Mouse (Mus musculus): ENCODE measurements around the gene Hspb1. TPM values are rescaled to one million over a fixed set of nuclear protein-coding genes. Genes with fewer than 3 reads are reported as not detected.

Hspb1 gene
- polyA plus RNA-seq, 1 experiment from 2014 or later: 7.3 TPM

- Histone ChIP-seq H3K9ac (replicated peaks; ENCODE audit: low read depth, low read length) (peak overlapping the region; percentile 93), H3K27me3 (replicated peaks; ENCODE audit: control insufficient read depth, insufficient read depth, low read length) (no peaks in the 10 kb centered on the region), H3K4me1 (replicated peaks; ENCODE audit: control insufficient read depth, insufficient read depth, low read length) (peaks cover 39% of the 10 kb centered on the region), H3K4me3 (replicated peaks; ENCODE audit: low read length) (peak overlapping the region; percentile 88), H3K4me2 (ENCODE audit: low read length) (peak overlapping the region; percentile 47), H3K36me3 (ENCODE audit: control insufficient read depth, insufficient read depth) (peaks cover 6% of the 10 kb centered on the region), H3K9me3 (ENCODE audit: control insufficient read depth, low read length) (no peaks in the 10 kb centered on the region), H3K27ac (ENCODE audit: low read length) (peak overlapping the region; percentile 98)
- ATAC-seq: no peak
- 4% methylated on average over 11 of the region's 12 CpGs for WGBS
Measured at GRCm38 (mm10) chr5:135933222-135933899, 45.6 kb downstream of the Hspb1 start.

GRCm38 (mm10) chr5:135933900-135934441, 46.3 kb downstream of the Hspb1 start:
- Histone ChIP-seq H3K27ac (ENCODE audit: low read length) (peak overlapping the region; percentile 98), H3K4me3 (replicated peaks; ENCODE audit: low read length) (peak overlapping the region; percentile 88), H3K9ac (replicated peaks; ENCODE audit: low read depth, low read length) (peak overlapping the region; percentile 93), H3K27me3 (replicated peaks; ENCODE audit: control insufficient read depth, insufficient read depth, low read length) (no peaks in the 10 kb centered on the region), H3K36me3 (ENCODE audit: control insufficient read depth, insufficient read depth) (peaks cover 6% of the 10 kb centered on the region), H3K4me1 (replicated peaks; ENCODE audit: control insufficient read depth, insufficient read depth, low read length) (peaks cover 37% of the 10 kb centered on the region), H3K4me2 (ENCODE audit: low read length) (peak overlapping the region; percentile 47), H3K9me3 (ENCODE audit: control insufficient read depth, low read length) (no peaks in the 10 kb centered on the region)
- WGBS: under 1% methylated on average over 32 of the region's 35 CpGs
- ATAC-seq: peak; percentile 54

GRCm38 (mm10) chr5:135934481-135935175, 46.9 kb downstream of the Hspb1 start, which contains the start of gene Ywhag:
TSS of gene Ywhag (minus strand) at chr5:135934616.
- H3K9ac ChIP-seq (replicated peaks; ENCODE audit: low read depth, low read length): peak within 1 kb of the TSS; percentile 93
- H3K27me3 ChIP-seq (replicated peaks; ENCODE audit: control insufficient read depth, insufficient read depth, low read length): no peaks in the 10 kb centered on the region
- H3K4me1 ChIP-seq (replicated peaks; ENCODE audit: control insufficient read depth, insufficient read depth, low read length): peaks cover 34% of the 10 kb centered on the region
- under 1% methylated on average over 48 of the region's 48 CpGs for WGBS
- H3K4me3 ChIP-seq (replicated peaks; ENCODE audit: low read length): peak within 1 kb of the TSS; percentile 88
- ATAC-seq: peak; percentile 96
- H3K27ac ChIP-seq (ENCODE audit: low read length): peak within 1 kb of the TSS; percentile 98
- H3K4me2 ChIP-seq (ENCODE audit: low read length): peak within 1 kb of the TSS; percentile 51
- no peaks in the 10 kb centered on the region for H3K9me3 ChIP-seq (ENCODE audit: control insufficient read depth, low read length)
- H3K36me3 ChIP-seq (ENCODE audit: control insufficient read depth, insufficient read depth): peaks cover 6% of the 10 kb centered on the region

GRCm38 (mm10) chr5:135935176-135935523, 47.4 kb downstream of the Hspb1 start:
- peaks cover 6% of the 10 kb centered on the region for H3K36me3 ChIP-seq (ENCODE audit: control insufficient read depth, insufficient read depth)
- H3K9me3 ChIP-seq (ENCODE audit: control insufficient read depth, low read length): no peaks in the 10 kb centered on the region
- peaks cover 29% of the 10 kb centered on the region for H3K4me1 ChIP-seq (replicated peaks; ENCODE audit: control insufficient read depth, insufficient read depth, low read length)
- H3K27me3 ChIP-seq (replicated peaks; ENCODE audit: control insufficient read depth, insufficient read depth, low read length): no peaks in the 10 kb centered on the region
- H3K27ac ChIP-seq (ENCODE audit: low read length): peak overlapping the region; percentile 98
- peak overlapping the region; percentile 88 for H3K4me3 ChIP-seq (replicated peaks; ENCODE audit: low read length)
- peak; percentile 11 for ATAC-seq
- peak overlapping the region; percentile 93 for H3K9ac ChIP-seq (replicated peaks; ENCODE audit: low read depth, low read length)
- peak overlapping the region; percentile 51 for H3K4me2 ChIP-seq (ENCODE audit: low read length)
- 51% methylated on average over 7 of the region's 7 CpGs for WGBS

- Histone ChIP-seq H3K9me3 (ENCODE audit: control insufficient read depth, low read length) (no peaks in the 10 kb centered on the region), H3K36me3 (ENCODE audit: control insufficient read depth, insufficient read depth) (0 out of 2 replicates have a peak, but pooled peaks cover 3% of the 10 kb centered on the region), H3K4me3 (replicated peaks; ENCODE audit: low read length) (no peak overlapping the region), H3K4me2 (ENCODE audit: low read length) (no peak overlapping the region), H3K27me3 (replicated peaks; ENCODE audit: control insufficient read depth, insufficient read depth, low read length) (no peaks in the 10 kb centered on the region), H3K9ac (replicated peaks; ENCODE audit: low read depth, low read length) (no peak overlapping the region), H3K4me1 (replicated peaks; ENCODE audit: control insufficient read depth, insufficient read depth, low read length) (peaks cover 23% of the 10 kb centered on the region), H3K27ac (ENCODE audit: low read length) (no peak overlapping the region; the same call in 1 of the 2 replicates)
- WGBS: 82% methylated on average over 6 of the region's 6 CpGs
- no peak for ATAC-seq
Measured at GRCm38 (mm10) chr5:135935641-135936190, 48.0 kb downstream of the Hspb1 start.

Other genes with a start within 250 kb of the Hspb1 start
- gene Por, start 217.9 kb upstream of the Hspb1 start, polyA plus RNA-seq (2015; fragmentation: Nextera tagmentation; extraction: Ambion mirVana): 104 and 121 TPM in 2 replicates
- 81.3 and 82.9 TPM in 2 replicates for gene Tmem120a, start 143.5 kb upstream of the Hspb1 start, polyA plus RNA-seq (2015; fragmentation: Nextera tagmentation; extraction: Ambion mirVana)
- 0.23 and 0.35 TPM in 2 replicates for gene Styxl1, start 109.5 kb upstream of the Hspb1 start, polyA plus RNA-seq (2015; fragmentation: Nextera tagmentation; extraction: Ambion mirVana)
- gene Mdh2, start 109.4 kb upstream of the Hspb1 start, polyA plus RNA-seq (2015; fragmentation: Nextera tagmentation; extraction: Ambion mirVana): 562 and 563 TPM in 2 replicates
- 44.0 and 60.9 TPM in 2 replicates for gene Srrm3, start 81.0 kb upstream of the Hspb1 start, polyA plus RNA-seq (2015; fragmentation: Nextera tagmentation; extraction: Ambion mirVana)
- 870 and 902 TPM in 2 replicates for gene Ywhag, start 46.7 kb downstream of the Hspb1 start, polyA plus RNA-seq (2015; fragmentation: Nextera tagmentation; extraction: Ambion mirVana)
- 0.71 and 1.0 TPM in 2 replicates for gene Ssc4d, start 86.6 kb downstream of the Hspb1 start, polyA plus RNA-seq (2015; fragmentation: Nextera tagmentation; extraction: Ambion mirVana)
- gene Zp3, start 92.2 kb downstream of the Hspb1 start, polyA plus RNA-seq (2015; fragmentation: Nextera tagmentation; extraction: Ambion mirVana): 0.19 TPM in 1 of 2 replicates, not detected in the other
- 26.4 and 28.1 TPM in 2 replicates for gene Dtx2, start 106.9 kb downstream of the Hspb1 start, polyA plus RNA-seq (2015; fragmentation: Nextera tagmentation; extraction: Ambion mirVana)
- not detected in 2 replicates for gene Upk3b, start 150.6 kb downstream of the Hspb1 start, polyA plus RNA-seq (2015; fragmentation: Nextera tagmentation; extraction: Ambion mirVana)
- not detected in 2 replicates for gene Upk3bl, start 166.6 kb downstream of the Hspb1 start, polyA plus RNA-seq (2015; fragmentation: Nextera tagmentation; extraction: Ambion mirVana)
- gene Rasa4, start 196.0 kb downstream of the Hspb1 start, polyA plus RNA-seq (2015; fragmentation: Nextera tagmentation; extraction: Ambion mirVana): 5.9 and 9.1 TPM in 2 replicates
- 214 and 228 TPM in 2 replicates for gene Polr2j, start 228.7 kb downstream of the Hspb1 start, polyA plus RNA-seq (2015; fragmentation: Nextera tagmentation; extraction: Ambion mirVana)
- 32.1 and 32.7 TPM in 2 replicates for gene Lrwd1, start 248.2 kb downstream of the Hspb1 start, polyA plus RNA-seq (2015; fragmentation: Nextera tagmentation; extraction: Ambion mirVana)
- 18.0 and 19.4 TPM in 2 replicates for gene Alkbh4, start 248.2 kb downstream of the Hspb1 start, polyA plus RNA-seq (2015; fragmentation: Nextera tagmentation; extraction: Ambion mirVana)

Measured in forebrain, embryonic 16.5 days (tissue).